Mouse (Mus musculus): ENCODE results near the gene Cbx7.
"Not testable (repeated sequence)": the region's sequence is repeated elsewhere in the genome, so short reads cannot be mapped to it uniquely, and the experiment has no call there.

Gene Cbx7

DNA sequence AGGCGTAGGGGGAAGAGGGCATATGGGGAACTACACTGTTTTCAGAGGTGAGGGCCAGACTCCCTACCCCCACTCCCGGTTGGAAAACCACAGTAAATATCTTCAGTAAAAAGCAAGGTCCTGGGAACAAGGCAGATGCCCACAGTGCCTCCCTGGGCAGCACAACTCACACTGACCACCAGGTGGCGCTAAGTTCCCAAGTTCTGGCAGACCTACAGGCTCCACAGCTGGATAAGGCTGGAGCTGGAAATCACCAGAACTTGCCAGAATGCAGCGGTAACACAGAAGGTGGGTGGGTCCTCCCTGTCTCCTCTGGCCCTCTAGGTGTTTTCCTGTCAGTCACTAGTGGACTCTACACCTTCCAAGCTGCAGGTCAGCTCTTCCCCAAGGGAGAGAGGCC, 24.9 kb downstream of the Cbx7 start:
- peak; percentile 87 for DNase-seq

- DNase-seq: no peak
Measured at GRCm38 (mm10) chr15:79944948-79945347, 26.0 kb downstream of the Cbx7 start.

- no peak for DNase-seq
Measured at GRCm38 (mm10) chr15:79943584-79943983, 27.3 kb downstream of the Cbx7 start.

DNA sequence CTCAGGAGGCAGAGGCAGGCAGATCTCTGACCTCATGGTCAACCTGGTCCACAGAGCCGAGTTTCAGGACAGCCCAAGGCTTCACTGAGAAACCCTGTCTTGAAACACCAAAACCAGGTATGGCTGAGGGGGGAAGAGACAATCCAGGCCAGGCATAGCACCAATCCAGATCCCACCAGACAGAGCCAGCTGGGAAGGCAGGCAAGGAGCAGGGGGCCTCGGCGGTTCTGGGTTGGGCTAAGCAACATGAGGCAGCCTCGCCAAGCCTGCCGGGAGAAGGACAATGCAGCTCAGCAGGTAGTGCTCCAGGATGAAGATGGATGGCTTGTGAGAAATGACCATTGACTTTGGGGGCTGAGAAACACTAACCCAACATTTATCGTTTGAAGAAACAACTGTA, 28.4 kb downstream of the Cbx7 start:
- DNase-seq: no peak

GRCm38 (mm10) chr15:79940932-79941331, 30.0 kb downstream of the Cbx7 start:
- DNase-seq: no peak

DNA sequence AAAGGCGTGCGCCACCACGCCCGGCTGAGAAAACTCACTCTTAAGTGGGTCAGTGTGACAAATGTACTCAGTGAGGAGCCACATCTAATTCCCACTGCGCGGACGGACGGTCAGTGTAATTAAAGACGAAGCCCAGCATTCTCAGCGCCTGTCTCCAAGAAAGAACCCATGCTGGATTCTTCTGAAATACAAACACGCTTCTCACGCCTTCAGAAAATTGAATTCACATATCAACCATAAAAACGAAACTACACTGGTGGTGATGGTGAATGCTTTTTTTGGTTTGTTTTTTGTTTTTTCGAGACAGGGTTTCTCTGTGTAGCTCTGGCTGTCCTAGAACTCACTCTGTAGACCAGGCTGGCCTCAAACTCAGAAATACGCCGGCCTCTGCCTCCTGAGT, 31.0 kb downstream of the Cbx7 start:
- no peak for DNase-seq

DNA sequence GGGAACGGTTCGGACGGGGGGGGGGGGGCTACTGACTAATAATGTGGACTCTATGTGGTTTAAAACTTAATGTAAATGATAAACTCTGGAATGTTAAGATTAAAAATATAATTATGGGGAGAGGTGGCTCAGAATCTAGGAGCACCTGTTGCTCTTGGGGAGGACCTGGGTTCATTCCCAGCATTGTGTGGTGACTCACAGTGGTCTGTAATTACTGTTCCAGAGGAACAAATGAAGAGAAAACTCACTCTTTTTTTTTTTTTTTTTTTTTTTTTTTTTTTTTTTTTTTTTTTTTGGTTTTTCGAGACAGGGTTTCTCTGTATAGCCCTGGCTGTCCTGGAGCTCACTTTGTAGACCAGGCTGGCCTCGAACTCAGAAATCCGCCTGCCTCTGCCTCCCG, 31.4 kb downstream of the Cbx7 start:
- not testable (repeated sequence) for DNase-seq

DNA sequence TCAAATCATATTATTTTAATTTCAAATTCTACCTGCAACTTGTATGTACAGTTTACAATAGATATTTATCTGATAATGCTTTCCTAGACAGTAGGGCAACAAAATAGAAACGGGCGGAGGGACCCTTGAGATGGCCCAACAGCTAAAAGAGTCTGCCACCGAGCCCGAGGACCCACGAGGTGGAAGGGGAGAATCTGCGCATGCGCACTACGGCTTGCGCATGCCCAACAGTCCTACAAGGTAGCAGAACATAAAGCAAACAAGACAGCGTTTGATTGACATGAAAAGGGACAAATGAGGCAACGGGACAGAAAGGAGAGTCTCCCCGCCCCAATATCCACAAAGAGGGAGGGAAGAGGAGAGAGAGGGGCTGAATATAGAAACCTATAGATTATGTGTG, 31.9 kb downstream of the Cbx7 start:
- no peak for DNase-seq

DNA sequence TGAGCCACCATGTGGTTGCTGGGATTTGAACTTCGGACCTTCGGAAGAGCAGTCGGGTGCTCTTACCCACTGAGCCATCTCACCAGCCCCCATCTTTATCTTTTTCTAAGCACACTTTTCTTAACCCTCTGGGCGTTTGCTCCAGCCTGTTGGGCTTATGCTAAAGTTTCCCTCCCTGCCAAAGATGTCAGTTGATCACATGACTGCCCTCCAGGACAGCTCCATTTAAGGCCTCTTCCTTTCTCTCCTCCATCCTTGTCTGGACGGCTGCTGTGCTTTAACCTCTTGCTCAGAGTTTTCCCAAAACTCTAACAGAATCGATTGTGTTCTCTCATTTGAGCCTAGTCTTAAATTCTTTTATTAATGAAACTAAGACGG, 34.6 kb downstream of the Cbx7 start:
- no peak for DNase-seq

DNA sequence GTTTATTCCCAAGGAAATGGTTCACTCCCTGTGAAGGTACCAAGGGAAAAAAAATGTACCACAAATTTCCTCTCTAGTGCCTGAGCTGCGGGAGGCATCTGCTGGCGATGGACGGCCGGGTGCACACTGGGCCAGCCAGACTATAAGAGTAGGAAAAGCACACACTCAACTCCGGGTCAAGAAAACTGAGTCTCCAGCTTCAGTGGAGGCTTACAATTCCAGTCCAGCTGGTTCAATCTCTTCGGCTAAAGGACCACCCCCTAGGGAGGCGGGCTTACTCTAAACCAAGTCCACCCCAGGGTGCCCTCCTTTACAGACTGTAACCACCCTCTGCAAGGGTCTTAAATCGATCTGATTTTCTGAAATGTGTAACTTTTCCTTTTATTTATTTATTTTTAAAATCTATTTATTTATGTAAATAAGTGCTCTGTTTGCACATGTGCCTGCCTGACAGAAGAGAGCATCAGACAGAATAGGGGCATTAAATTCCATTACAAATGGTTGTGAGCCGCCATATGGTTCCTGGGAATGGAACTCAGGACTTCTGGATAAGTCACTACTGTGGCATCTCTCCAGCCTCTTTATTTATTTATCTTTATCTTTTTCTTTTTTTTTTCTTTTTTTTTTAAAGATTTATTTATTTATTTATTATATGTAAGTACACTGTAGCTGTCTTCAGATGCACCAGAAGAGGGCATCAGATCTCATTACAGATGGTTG, 35.1 kb downstream of the Cbx7 start:
- DNase-seq: no peak

DNA sequence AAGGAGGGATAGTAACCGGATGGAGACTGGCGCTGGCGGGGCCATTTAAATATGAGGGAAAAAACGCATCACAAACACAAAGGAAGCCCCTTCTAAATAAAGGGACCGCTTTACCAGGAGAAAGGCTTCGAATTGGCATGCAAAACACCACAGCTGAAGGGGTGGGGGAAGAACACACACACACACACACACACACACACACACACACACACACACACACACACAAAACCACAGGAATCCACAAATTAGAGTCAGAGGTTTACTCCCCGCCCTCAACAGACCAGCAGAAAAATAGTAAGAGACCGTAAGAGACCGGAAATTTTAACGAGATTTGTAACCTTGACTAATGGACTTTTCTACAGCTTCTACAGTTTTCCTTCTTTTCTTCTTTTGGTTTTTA, 36.1 kb downstream of the Cbx7 start:
- no peak for DNase-seq

DNA sequence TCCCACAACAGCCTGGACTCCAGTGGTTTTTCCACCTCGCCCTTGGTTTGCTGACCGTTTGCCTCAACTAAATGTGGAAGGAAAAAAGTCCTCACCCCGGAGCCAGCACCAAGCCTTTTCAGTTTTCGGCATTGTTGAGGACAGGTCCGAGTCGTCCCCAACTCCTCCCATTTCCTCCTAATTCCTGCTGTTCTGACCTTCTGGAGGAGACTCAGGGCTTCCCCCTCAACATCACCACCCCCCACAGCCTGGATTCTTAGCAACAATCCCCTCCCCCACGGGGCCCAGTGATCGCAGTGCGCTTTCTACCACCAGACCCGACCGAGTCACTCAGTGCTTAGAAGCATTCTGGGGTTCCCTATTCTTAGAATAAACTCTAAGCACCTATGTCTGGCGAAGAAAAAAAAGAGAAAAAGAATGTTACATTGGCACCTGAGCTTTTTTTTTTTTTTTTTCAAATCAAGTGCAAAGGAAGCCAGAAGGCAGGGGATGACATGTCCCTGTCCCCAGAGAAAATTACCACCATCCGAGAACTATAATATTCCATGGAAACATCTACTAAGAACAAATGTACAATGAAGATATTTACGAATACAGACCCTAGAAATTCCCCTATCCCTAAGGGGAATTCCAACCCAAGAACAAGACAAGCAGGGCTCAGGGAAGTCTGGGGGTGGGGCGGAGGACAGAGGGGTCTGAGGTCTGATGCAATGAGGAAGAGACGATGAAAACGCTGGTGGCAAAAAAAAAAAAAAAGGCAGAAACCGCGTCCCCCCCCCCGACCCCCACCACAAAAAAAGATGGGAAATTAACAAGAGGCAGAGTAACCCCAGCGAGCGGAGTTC, 37.0 kb downstream of the Cbx7 start:
- no peak for DNase-seq

DNA sequence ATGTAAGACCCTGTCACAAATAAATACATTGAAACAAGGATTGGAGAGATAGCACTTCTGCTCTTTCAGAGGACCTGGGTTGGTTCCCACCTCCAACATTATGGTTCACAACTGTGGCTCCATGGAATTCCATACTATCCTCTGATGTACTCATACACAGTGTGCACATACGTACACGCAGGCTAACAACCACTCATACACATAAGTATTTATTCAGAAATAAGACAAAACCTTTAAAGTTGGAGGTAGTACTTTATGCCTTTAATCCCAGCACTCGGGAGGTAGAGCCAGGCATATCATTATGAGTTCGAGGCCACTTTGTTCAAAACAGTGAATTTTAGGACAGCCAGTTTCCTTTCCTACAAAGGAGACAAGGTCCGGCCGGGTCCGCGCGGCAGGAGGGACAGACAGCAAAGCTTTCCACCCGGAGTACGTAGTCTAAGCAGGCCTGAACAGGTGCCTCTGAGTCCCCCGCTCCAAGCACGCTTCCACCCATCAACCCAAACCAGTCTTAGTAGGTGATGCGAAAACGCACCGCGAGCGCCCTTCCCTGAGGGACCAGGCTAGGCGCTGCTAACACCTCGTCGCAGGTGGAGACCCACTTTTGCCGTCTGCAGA, 37.8 kb downstream of the Cbx7 start:
- no peak for DNase-seq

DNA sequence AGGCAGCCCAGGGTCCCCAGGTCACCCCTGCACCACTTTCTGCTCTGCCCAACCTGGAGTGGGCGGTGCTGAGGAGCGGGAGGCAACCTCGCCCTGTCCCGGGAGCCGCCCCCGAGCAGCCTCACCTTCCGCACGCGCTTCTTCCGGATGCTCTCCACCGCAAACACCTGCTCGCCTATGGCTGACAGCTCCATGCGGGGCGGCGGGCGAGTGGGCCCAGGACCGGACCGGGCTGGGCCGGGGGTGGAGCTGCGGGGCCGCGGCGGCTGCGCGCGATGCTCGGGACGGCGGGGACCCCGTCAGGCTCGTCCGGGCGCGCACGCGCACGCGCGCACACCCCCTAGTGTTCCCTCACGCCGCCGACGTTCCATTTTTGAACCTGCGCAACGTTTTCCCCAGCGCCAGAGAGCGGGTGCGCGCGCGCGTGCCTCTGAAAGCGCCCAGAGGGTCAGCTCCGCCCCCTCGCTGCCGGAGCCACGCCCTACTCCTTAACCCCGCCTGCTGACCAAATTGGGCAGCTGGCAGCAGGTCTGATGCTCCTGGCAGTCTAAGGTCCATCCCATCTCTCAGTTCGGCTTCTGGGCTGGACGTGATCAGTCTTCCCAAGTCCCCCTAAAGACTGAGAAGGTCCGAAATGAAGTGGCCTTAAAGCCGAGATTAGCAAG, 38.5 kb downstream of the Cbx7 start:
- DNase-seq: peak; percentile 94

- peak; percentile 61 for DNase-seq
Measured at GRCm38 (mm10) chr15:79931496-79932141, 39.3 kb downstream of the Cbx7 start.

GRCm38 (mm10) chr15:79929734-79930133, 41.2 kb downstream of the Cbx7 start:
- no peak for DNase-seq

- DNase-seq: no peak
Measured at GRCm38 (mm10) chr15:79928736-79929135, 42.2 kb downstream of the Cbx7 start.

DNA sequence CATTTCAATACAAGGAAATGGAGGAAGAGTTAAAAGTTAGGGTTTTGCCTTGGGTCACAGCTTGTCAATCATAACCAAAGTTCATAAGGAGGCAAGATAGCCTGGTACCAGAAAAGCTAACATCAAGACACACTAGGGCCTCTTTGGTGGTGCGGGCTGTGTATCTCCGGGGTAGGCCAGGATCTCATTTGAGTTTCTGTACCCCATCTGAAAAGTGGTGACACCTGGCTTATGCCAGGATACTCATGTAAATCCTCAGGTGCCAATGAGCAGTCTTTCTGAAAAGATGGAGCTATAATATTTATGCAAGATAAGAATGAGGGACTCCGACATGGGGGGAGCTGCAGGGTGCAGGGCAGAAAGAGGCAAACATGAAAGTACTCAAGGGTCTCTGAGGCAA, 42.6 kb downstream of the Cbx7 start:
- no peak for DNase-seq

DNA sequence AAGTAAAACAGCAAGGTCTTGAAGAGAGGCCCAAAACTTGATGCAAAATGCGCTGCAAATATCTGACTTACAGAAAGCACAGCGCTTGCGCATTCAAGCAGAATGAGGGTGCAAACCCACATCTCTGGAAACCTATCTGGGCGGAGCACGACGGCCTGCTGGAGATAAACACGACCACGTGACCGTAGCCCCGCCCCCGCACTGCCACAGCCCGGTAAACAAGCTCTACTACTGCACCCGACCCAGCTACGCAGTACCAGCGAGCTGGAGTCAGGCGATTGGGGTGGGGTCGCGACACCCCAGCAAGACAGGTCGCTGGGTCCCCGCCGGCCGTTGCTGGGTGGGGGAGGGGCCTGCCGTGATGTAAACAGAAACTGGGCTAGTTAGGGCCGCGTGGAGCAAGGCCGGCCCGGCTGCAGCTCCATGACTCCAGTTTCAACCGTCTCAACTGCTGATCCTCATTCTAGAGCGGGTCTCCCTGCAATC, 43.2 kb downstream of the Cbx7 start:
- DNase-seq: peak; percentile 96

DNA sequence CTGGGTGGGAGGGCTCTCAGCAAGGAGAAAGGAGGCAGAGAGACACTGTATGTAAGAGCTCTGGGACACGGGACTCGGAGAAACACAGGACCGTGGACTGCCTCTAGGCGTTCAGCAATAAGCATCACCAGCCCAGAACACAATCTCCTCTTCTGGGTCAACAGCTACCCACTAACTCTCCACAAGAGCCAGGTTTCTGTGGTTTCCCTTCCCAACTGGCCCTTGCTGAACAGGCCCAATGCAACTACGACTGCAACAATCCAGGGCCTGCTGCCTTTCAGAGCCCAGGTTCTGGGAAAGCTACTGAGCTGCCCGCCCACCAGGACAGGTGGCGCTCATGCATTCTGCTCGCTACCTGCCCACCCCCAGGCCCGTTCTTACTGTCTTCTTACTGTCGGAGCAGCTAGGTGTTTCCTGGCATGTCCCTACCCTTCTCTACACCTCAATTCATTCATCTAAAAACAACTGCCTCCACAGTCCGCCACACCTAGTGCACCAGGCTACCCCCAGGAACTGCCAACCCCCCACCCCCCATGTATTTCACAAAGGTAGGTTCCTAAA, 44.0 kb downstream of the Cbx7 start:
- DNase-seq: no peak

- DNase-seq: no peak
Measured at GRCm38 (mm10) chr15:79919787-79920186, 51.1 kb downstream of the Cbx7 start.

DNA sequence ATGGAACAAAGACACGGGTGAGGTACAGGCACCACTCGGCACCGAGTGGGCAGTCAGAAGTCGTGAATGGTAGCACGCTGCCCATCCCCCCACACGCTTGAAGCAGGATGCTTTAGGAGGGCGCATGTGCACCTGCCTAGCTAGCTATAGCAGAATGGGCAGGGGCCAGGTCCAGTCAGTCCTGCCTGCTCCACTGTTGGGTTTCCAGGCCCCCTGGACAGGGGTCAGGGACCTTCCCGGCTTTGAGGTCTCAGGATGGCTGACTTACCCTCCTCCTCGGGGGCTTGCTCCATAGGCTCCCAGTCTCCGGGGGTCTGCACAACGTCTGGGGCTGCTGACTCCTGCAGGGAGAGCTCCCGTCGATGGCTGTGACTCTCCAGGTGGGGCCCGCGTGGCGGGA, 52.4 kb downstream of the Cbx7 start:
- DNase-seq: no peak
